Mouse (Mus musculus) common myeloid progenitor, adult 5-6 weeks (primary cell): Measurements from ENCODE around the gene Hbq1a. TPM values are rescaled to one million over a fixed set of nuclear protein-coding genes. Genes with fewer than 3 reads are reported as not detected.

ENCODE experiments used
- ATAC-seq: replicated peaks from 2 replicates; pipeline ENCODE4 v1.8.0; 2016; ENCODE audit warnings: low read depth, mild to moderate bottlenecking, moderate TSS enrichment, inconsistent platforms; ENCODE audit not compliant: poor library complexity, severe bottlenecking
- total RNA-seq: library from RNA; stranded (forward); fragments of 200-1000, 187-1606 nt; gene quantifications from 2 replicates; pipeline ENCODE4 v1.2.3, GENCODE M21; 2017

Hbq1a gene
- not detected in 2 replicates for total RNA-seq

GRCm38 (mm10) chr11:32299865-32300264, at the start of gene Hbq1a:
Gene Hbq1a, plus strand, starts transcription at chr11:32300069.
- ATAC-seq = peak; percentile 59

GRCm38 (mm10) chr11:32250880-32251763, 48.7 kb upstream of the Hbq1a start:
- ATAC-seq = peak; percentile 44

- ATAC-seq = no peak
Observed at GRCm38 (mm10) chr11:32253121-32253520, 46.7 kb upstream of the Hbq1a start.

- no peak for ATAC-seq
Observed at GRCm38 (mm10) chr11:32256146-32256545, 43.7 kb upstream of the Hbq1a start.

GRCm38 (mm10) chr11:32256566-32256965, 43.3 kb upstream of the Hbq1a start:
- no peak for ATAC-seq

GRCm38 (mm10) chr11:32262674-32263415, 37.0 kb upstream of the Hbq1a start:
- ATAC-seq = no peak

GRCm38 (mm10) chr11:32265117-32265738, 34.6 kb upstream of the Hbq1a start:
- ATAC-seq = peak; percentile 79

GRCm38 (mm10) chr11:32266194-32266593, 33.7 kb upstream of the Hbq1a start:
- ATAC-seq = no peak

GRCm38 (mm10) chr11:32266776-32267175, 33.1 kb upstream of the Hbq1a start:
- ATAC-seq = no peak

- ATAC-seq = peak; percentile 76
Observed at GRCm38 (mm10) chr11:32267188-32267884, 32.5 kb upstream of the Hbq1a start, which contains the start of gene Nprl3. Gene Nprl3, minus strand, starts transcription at chr11:32267707.

GRCm38 (mm10) chr11:32267964-32268363, 31.9 kb upstream of the Hbq1a start:
- ATAC-seq = no peak

- no peak for ATAC-seq
Observed at GRCm38 (mm10) chr11:32268952-32269351, 30.9 kb upstream of the Hbq1a start.

- ATAC-seq = peak; percentile 37
Observed at GRCm38 (mm10) chr11:32271178-32271577, 28.7 kb upstream of the Hbq1a start.

- ATAC-seq = no peak
Observed at GRCm38 (mm10) chr11:32276347-32276746, 23.5 kb upstream of the Hbq1a start, which contains the start of gene Hba-x. Gene Hba-x, plus strand, starts transcription at chr11:32276400.

- ATAC-seq = no peak
Observed at GRCm38 (mm10) chr11:32277736-32278457, 22.0 kb upstream of the Hbq1a start.

GRCm38 (mm10) chr11:32278458-32278957, 21.4 kb upstream of the Hbq1a start:
- no peak for ATAC-seq

GRCm38 (mm10) chr11:32280646-32281045, 19.2 kb upstream of the Hbq1a start:
- no peak for ATAC-seq

GRCm38 (mm10) chr11:32281416-32282144, 18.3 kb upstream of the Hbq1a start:
- ATAC-seq = no peak
